Mouse (Mus musculus) hematopoietic stem cell, adult 5-6 weeks (primary cell): ENCODE results near the gene Gpd1l. TPM values are rescaled to one million over a fixed set of nuclear protein-coding genes. Genes with fewer than 3 reads are reported as not detected.
"Not testable (repeated sequence)": the region's sequence is repeated elsewhere in the genome, so short reads cannot be mapped to it uniquely, and the experiment has no call there.

Experiments
- ATAC-seq, 2 experiments: fragments of 125-278 bp in 1 of 2; replicated peaks in 1 of 2; 2 replicates each; pipeline ENCODE4 v1.8.0; 2016 to 2017; ENCODE audit warnings: inconsistent platforms in 2 of 2, mild to moderate bottlenecking in 2 of 2, moderate number of reproducible peaks in 2 of 2, low read depth in 1 of 2, moderate TSS enrichment in 1 of 2; ENCODE audit not compliant: low FRiP score in 2 of 2, poor library complexity in 2 of 2, severe bottlenecking in 2 of 2, insufficient read depth in 1 of 2, low TSS enrichment in 1 of 2
- total RNA-seq: library from RNA; stranded (forward); fragments of 172-1452, 232-1000 nt; gene quantifications from 2 replicates; pipeline ENCODE4 v1.2.3, GENCODE M21; 2017

Gpd1l gene
- 17.0 and 21.8 TPM in 2 replicates for total RNA-seq

DNA sequence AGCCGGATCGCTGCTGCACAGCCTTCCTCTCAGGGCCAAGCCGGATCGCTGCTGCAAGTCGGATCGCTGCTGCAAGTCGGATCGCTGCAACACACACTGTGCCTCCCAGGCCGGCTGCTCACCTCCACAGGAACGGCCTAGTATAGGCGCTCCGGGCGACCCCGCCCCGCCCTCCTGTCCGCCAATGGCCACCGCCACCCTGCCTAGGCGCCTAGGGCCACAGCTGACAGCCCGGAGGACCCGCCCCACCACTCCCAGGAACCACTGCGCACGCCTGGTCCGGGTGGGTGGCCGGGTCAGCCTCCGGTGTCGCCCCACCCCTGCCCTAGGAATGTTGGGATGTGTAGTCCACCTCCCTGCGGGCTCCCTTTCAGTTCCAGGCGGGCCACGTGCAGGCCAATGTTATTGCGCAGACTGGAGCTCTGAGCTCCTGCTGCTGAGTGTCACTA lies at the start of gene Gpd1l:
Gene Gpd1l, minus strand, starts transcription at position 265 of the 449 bp plus-strand sequence.
- peak; percentile 89 to 94 for ATAC-seq

- no peak for ATAC-seq
These were observed 49.0 kb upstream of the Gpd1l start, which contains the start of gene Rps27rt for GRCm38 (mm10) chr9:114982689-114983360. Rps27rt (minus strand) TSS chr9:114982739.

- no peak for ATAC-seq
These were observed 46.2 kb upstream of the Gpd1l start for GRCm38 (mm10) chr9:114979969-114980368.

- ATAC-seq, result peak; percentile 40 to 67; a peak in 3 of 4 replicates
These were observed 44.7 kb upstream of the Gpd1l start, which contains the start of gene Osbpl10 for GRCm38 (mm10) chr9:114978281-114979111. Osbpl10 (plus strand) TSS chr9:114978569.

DNA sequence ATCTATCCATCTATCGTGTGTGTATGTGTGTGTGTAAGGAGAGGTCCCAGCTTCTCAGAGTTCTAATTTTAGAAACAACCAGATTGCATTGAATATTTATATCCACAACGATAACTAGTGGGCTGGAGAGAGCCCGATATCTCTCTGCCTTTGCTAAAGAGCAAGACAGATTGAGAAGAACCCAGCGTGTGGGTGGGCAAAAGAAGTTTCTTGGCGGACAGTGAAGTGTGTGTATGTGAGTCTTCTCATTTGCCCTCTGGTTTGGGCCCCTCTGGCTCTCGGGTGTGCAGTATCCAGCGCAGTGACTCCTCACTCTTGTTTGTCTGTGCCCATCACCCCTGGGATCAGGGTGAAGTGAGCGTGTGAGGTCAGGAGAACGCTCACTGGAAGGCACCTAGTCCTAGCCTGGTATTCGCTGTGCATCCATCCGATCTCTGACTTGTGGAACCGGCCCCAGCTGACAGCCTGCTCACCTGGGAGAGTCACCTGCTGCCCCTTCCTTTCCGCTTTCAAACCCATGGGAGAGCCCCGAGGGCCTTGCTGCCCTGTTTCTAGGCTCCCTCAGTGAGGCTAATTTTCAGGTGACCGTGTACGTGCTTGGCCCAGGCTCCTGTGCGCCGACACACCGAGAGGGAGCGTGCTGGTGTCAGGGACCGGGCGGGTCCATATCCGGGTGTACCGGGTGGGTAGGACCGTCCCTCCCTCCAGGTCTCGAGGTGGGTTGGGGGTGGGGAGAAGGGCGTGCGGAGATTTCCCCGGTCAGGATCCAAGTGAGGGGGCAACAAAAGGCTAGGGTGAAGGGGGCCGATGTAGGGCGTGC lies 43.9 kb upstream of the Gpd1l start:
- peak; percentile 13 to 43; a peak in 1 of 4 replicates for ATAC-seq

DNA sequence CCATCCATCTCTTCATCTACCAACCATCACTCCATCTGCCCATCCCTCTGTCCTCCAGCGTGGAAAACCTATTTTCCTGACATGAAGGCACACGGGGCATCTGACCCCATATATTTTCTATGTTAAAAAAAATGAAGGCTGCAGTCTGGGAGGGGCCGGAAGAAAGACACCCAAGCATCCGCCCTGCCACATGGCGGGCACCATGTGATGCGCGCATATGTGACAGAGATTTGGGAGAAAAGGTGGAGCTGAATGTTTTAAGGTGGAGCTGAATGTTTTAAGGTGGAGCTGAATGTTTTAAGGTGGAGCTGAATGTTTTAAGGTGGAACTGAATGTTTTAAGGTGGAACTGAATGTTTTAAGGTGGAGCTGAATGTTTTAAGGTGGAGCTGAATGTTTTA lies 32.5 kb upstream of the Gpd1l start:
- ATAC-seq, result not testable (repeated sequence)

GRCm38 (mm10) chr9:114964093-114964492 lies 30.3 kb upstream of the Gpd1l start:
- ATAC-seq, result no peak

- peak in 1 of 2 experiments; percentile 22; a peak in 3 of 4 replicates for ATAC-seq
These were observed 27.1 kb upstream of the Gpd1l start for GRCm38 (mm10) chr9:114960844-114961243.

- ATAC-seq, result no peak
These were observed 26.4 kb upstream of the Gpd1l start for GRCm38 (mm10) chr9:114960043-114960789.

DNA sequence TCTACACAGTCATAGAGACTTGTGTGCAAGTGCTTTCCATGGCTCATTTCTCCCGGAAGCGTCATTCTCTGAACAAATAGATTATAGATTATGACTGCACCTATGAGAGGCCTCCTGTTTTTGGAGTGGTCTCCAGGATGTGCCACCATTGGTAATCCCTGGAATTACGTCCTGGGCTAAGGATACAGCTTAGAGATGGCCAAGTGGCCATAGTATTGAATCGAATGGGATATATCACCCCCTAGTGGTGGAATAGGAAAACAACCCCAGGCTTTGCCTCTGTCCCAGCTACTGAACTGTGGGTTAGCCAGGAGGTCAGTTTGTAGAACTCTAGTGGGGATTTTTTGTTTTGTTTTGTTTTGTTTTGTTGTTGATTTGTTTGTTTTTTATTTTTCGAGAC lies 23.2 kb upstream of the Gpd1l start:
- peak; percentile 65 to 66; a peak in 3 of 4 replicates for ATAC-seq

DNA sequence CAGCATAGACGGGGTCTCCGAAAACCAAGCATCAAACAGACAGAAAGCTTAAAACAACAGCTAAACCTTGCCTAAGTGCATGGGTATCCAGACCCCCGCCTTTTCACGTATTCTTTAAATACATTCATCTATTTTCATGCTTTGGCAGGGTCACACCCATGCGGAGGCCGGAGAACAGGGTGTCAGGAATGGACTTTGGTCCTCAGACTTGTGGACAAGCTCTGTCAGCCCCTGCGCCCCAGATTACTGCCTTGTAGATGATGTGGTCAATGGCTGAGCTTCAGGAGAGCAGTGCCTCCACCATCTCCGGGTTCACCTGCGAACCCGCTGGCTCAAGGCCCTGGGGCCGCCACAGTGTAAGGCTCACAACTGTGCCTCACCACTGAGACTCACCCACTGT lies 21.6 kb upstream of the Gpd1l start:
- no peak for ATAC-seq

- ATAC-seq, result no peak
These were observed 19.1 kb upstream of the Gpd1l start for GRCm38 (mm10) chr9:114952866-114953265.

GRCm38 (mm10) chr9:114948395-114948794 lies 14.6 kb upstream of the Gpd1l start:
- ATAC-seq, result peak; percentile 82 to 83

- ATAC-seq, result no peak
These were observed 11.8 kb upstream of the Gpd1l start for GRCm38 (mm10) chr9:114945576-114945975.

DNA sequence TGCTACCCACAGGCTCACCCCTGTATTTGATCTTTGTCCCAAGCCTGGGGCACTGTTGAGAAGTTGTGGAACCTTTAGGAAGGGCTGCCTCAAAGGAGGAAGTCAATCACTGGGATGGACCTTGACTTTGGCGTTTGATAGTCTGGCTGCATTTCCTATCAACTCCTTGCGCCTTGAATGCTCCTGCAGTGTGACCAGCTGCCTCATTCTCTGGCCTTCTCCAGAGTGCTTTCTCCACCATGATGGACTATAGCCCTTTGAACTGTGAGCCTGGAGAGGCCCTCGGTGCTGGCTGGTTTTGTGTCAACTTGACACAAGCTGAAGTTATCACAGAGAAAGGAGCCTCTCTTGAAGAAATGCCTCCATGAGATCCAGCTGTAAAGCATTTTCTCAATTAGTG lies 10.9 kb upstream of the Gpd1l start:
- no peak for ATAC-seq

DNA sequence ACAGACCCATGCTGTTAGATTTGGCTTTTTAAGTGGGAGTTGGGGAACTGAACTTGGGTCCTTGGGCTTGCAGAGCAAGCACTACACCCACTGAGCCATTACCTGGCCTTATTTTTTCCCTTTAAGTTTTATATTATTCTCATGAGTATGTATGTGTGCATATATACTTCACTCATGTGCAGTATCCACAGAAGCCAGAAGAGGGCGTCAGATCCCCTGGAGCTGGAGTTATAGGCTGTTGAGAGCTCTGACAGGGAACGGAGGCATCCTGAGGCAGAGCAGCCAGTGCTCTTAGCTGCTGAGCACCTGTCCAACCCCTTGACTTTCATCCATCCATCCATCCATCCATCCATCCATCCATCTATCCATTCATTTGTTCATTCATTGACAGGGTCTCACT lies 2.9 kb upstream of the Gpd1l start:
- ATAC-seq, result no peak

GRCm38 (mm10) chr9:114935321-114935720 lies 1.5 kb upstream of the Gpd1l start:
- ATAC-seq, result no peak
